Mouse (Mus musculus): ENCODE measurements at regions not wholly inside any gene's neighbourhood (a gene's known extent, or its start where the extent isn't known, plus 50 kb on each side); places are given as distances from the start of the nearest gene placed in this dataset.
A peak's percentile ranks its signal among the peaks of the same experiment; 100 is the strongest.
"Not testable (repeated sequence)": the region's sequence is repeated elsewhere in the genome, so short reads cannot be mapped to it uniquely, and the experiment has no call there.

DNA sequence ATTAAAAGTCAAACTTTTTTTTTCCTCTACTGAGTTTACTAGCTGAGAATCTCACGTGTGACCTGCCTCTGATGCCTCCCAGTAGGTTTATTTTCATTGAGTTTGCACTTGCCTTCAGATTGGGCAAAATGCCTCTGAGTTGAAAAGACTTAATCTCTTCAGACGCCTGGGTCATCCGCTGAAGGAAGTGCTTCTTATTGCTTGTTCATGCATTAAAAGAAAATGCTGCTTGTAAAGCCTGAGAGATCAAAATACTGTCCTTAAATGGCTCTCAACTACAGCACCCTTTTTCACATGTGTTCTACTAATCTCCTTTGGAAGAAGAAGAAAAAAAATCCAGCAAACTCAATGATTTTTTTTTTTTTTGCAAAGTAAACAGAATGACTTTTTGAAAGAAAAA, 351.5 kb downstream of the Kcnh5 start:
- WGBS = 3% methylated on average over 3 of the region's 3 CpGs
- Histone ChIP-seq H3K9ac (replicated peaks) (no peak overlapping the region), H3K27me3 (no peaks in the 10 kb centered on the region), H3K36me3 (no peaks in the 10 kb centered on the region), H3K27ac (replicated peaks) (no peak overlapping the region), H3K4me3 (no peak overlapping the region), H3K9me3 (no peaks in the 10 kb centered on the region), H3K4me1 (0 out of 2 replicates have a peak, but pooled peaks cover 6% of the 10 kb centered on the region), H3K4me2 (replicated peaks) (no peak overlapping the region)
- no peak for ATAC-seq (replicated peaks)

DNA sequence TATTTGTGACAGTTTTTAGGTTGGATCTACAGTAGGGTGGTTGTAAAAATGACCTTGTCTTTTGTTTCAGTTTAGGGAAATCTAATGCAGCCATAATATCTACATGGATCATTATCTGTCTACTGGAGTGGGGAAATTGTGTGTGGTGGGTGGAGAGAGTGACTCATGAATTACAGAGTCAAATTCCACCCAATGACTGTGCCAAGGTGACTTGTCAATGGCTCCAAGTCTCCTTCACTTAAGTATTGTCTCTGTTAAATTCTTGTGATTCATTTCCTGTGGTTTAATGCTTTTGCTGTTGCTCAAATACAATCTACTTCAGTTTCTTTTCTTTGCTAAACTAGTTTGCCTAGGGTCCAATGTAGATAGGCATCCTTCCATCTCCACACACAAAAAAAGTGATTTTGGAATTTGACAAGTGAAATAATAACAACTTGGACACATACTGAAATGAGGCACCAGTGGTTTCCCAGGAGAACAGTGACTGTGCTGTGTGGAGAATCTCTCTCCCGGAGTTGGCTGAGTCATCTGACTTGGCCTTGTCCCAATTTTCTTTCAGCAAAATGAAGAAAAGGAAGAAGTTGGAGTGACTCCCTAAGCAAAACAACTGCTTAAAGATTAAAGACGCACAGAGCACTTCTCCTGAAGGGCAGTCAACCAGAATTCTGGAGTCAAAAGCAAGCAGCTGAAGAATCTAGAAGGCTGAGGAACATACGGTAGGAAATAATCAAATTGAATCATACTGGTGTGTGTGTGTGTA, 352.2 kb downstream of the Kcnh5 start:
- Histone ChIP-seq H3K9me3 (no peaks in the 10 kb centered on the region), H3K9ac (replicated peaks) (no peak overlapping the region), H3K4me2 (replicated peaks) (no peak overlapping the region), H3K36me3 (no peaks in the 10 kb centered on the region), H3K4me1 (0 out of 2 replicates have a peak, but pooled peaks cover 6% of the 10 kb centered on the region), H3K27me3 (no peaks in the 10 kb centered on the region), H3K4me3 (no peak overlapping the region), H3K27ac (replicated peaks) (no peak overlapping the region)
- 13% methylated on average over 3 of the region's 3 CpGs for WGBS
- 0 out of 2 replicates have a peak, but pooled peaks have one; percentile 46 for ATAC-seq (replicated peaks)

DNA sequence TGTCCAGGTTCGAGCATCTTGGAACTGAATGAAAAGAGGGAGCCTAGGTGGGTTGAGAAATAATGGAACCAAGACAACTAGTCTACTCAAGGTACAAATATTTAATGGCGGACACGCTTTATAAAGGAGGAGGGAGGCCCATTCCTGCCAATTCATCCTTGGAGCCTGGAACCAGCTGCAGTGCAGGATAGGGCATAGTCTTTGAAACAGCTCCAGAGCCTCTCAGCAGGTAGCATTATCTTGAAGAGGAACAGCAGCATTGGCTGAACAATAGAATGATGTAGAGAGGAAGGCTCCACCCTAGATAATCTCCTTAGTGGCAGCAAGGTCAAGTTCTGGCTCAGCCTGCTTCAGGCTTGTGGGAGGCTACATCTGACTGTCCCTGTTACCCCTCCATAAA, 361.0 kb downstream of the Kcnh5 start:
- not testable (repeated sequence) for H3K4me3 ChIP-seq; ATAC-seq (replicated peaks); H3K27me3 ChIP-seq; H3K4me1 ChIP-seq; H3K9me3 ChIP-seq; H3K36me3 ChIP-seq; H3K4me2 ChIP-seq (replicated peaks); H3K27ac ChIP-seq (replicated peaks); H3K9ac ChIP-seq (replicated peaks)
- 88% methylated on average over 3 of the region's 3 CpGs for WGBS

DNA sequence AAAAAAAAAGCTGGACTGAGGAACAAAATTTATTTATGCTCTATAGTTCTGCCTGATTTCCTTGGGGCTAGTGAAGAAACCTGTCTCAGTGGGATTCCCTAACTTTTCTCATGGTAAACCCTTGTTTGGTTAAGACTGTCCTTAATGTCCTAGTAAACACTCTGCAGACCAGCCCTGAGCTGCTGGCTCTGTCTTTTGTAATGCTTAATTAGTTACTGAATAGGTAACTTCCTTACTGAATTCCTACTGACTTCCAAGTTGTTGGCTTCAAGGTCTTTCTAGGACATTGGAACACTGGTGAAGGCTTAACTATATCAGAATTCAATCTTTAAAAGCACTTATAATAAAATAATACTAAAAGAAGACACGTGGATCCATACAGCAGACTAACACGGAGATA, 368.6 kb downstream of the Kcnh5 start:
- ATAC-seq (replicated peaks); H3K9ac ChIP-seq (replicated peaks); H3K27me3 ChIP-seq; H3K36me3 ChIP-seq; H3K4me3 ChIP-seq; H3K27ac ChIP-seq (replicated peaks); H3K9me3 ChIP-seq; H3K4me1 ChIP-seq; H3K4me2 ChIP-seq (replicated peaks): not testable (repeated sequence)
- 86% methylated on average over 2 of the region's 2 CpGs for WGBS

DNA sequence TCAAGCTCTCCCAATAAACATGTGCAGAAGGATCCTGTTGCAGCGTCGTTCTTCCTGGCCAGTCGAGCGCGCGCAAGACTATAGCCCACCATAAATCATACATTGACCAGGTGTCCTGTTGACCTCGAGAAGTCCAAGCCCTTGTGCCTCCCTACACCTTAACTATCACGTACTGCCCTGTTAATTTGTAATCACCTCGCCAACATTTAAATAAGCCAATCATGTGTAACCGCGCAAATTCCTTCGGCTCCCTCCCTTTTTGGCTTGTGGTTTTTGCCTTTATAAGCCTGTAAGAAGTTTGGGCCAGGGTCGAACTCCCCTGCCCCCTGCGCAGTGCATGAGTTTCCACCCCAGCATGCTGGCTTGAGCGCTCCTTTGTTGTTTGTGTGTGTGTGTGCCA, 369.2 kb downstream of the Kcnh5 start:
- H3K4me2 ChIP-seq (replicated peaks); H3K36me3 ChIP-seq; H3K4me3 ChIP-seq; H3K9me3 ChIP-seq; H3K27ac ChIP-seq (replicated peaks); H3K27me3 ChIP-seq; H3K9ac ChIP-seq (replicated peaks); ATAC-seq (replicated peaks); H3K4me1 ChIP-seq: not testable (repeated sequence)
- 97% methylated on average over 15 of the region's 15 CpGs for WGBS

DNA sequence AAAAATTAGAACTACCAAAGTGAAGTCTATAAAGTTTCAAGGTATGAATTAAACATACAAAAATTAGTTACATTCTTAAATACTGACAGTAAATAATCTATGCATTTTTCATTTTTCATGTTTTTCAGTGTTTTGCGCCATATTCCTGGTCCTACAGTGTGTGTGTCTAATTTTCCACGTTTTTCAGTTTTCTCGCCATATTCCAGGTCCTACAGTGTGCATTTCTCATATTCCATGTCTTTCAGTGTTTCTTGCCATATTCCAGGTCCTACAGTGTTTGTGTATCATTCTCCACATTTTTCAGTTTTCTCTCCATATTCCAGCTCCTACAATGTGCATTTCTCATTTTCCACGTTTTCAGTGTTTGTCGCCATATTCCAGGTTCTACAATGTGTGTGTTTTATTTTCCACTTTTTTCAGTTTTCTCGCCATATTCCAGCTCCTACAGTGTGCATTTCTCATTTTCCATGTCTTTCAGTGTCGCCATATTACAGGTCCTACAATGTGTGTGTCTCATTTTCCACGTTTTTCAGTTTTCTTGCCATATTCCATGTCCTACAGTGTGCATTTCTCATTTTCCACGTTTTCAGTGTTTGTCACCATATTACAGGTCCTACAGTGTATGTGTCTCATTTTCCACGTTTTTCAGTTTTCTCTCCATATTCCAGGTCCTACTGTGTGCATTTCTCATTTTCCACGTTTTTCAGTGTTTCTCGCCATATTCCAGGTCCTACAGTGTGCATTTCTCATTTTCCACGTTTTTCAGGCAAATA, 373.2 kb downstream of the Kcnh5 start:
- Histone ChIP-seq H3K27me3 (no peaks in the 10 kb centered on the region), H3K4me3 (no peak overlapping the region), H3K9ac (replicated peaks) (no peak overlapping the region), H3K4me2 (replicated peaks) (no peak overlapping the region), H3K27ac (replicated peaks) (no peak overlapping the region), H3K4me1 (no peaks in the 10 kb centered on the region), H3K9me3 (peaks cover 6% of the 10 kb centered on the region), H3K36me3 (no peaks in the 10 kb centered on the region)
- peak; percentile 79 for ATAC-seq (replicated peaks)
- 58% methylated on average over 13 of the region's 13 CpGs for WGBS

DNA sequence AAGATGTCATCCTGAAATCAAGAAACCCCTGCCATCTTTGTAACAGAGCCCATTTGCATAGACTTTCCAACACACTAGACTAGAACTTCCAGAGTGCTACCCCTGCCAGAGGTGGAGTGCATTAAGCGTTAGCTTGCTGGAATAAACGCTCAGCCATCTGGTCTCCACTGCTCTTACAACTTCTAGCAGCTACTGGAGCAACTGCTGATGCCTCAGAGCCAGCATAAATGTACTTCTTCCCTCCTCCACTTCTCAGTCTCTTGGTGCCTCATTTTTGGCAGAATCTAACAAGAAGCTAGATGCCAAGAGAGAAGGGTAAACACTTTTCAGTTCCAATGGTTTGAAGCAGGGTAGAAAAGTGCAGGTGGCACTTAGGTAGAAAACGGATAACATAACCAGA, 385.1 kb downstream of the Kcnh5 start:
- Histone ChIP-seq H3K9ac (replicated peaks) (no peak overlapping the region), H3K4me2 (replicated peaks) (no peak overlapping the region), H3K27me3 (no peaks in the 10 kb centered on the region), H3K9me3 (no peaks in the 10 kb centered on the region), H3K27ac (replicated peaks) (no peak overlapping the region), H3K4me3 (no peak overlapping the region), H3K4me1 (no peaks in the 10 kb centered on the region), H3K36me3 (no peaks in the 10 kb centered on the region)
- WGBS = 81% methylated on average over 3 of the region's 3 CpGs
- ATAC-seq (replicated peaks) = no peak

DNA sequence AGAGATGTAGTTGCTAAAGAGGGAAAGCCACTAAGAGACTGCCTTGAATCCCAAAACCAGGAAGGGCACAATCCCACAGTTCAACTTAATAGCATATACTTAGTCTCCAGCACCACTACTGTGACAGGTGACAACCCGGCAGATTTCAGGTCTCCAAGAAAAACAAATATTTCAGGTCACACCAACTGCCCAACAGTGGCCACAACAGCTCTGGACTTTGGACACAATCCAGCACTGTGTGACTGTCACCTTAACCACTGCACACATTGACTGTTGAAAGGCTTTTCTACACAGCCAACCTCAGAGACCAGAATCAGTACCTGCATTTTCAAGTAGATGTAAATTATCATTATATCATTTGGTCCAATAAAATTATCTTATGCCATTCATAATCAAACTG, 414.8 kb downstream of the Kcnh5 start:
- 94% methylated on average over 1 of the region's 1 CpGs for WGBS
- Histone ChIP-seq H3K27me3 (no peaks in the 10 kb centered on the region), H3K9ac (replicated peaks) (no peak overlapping the region), H3K36me3 (no peaks in the 10 kb centered on the region), H3K4me1 (no peaks in the 10 kb centered on the region), H3K27ac (replicated peaks) (no peak overlapping the region), H3K9me3 (no peaks in the 10 kb centered on the region), H3K4me2 (replicated peaks) (no peak overlapping the region), H3K4me3 (no peak overlapping the region)
- ATAC-seq (replicated peaks) = no peak

DNA sequence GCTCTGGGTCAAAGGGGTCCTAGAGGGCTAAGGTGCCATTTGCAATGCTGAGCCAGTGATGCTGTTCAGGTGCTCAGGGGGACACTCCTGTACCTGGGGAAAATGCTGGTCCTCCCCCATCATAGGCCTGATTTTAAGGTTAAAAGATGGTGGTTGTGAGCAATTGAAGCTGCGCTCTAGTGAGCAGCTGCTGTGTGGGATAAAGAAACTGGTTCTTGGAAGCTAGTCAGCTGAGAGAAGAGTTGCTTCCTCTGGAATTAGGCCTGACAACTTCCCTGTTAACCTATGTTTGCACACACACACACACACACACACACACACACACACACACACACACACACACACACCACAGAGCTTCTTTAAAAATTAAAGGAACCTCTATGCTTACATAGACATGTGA, 428.9 kb upstream of the Gm11042 start:
- no peak for ATAC-seq (replicated peaks)
- H3K27me3 ChIP-seq = no peaks in the 10 kb centered on the region
- H3K4me2 ChIP-seq (replicated peaks) = no peak overlapping the region
- WGBS = 62% methylated on average over 1 of the region's 1 CpGs
- no peaks in the 10 kb centered on the region for H3K9me3 ChIP-seq
- H3K27ac ChIP-seq (replicated peaks) = no peak overlapping the region
- no peaks in the 10 kb centered on the region for H3K4me1 ChIP-seq
- no peaks in the 10 kb centered on the region for H3K36me3 ChIP-seq
- H3K9ac ChIP-seq (replicated peaks) = no peak overlapping the region
- no peak overlapping the region for H3K4me3 ChIP-seq

DNA sequence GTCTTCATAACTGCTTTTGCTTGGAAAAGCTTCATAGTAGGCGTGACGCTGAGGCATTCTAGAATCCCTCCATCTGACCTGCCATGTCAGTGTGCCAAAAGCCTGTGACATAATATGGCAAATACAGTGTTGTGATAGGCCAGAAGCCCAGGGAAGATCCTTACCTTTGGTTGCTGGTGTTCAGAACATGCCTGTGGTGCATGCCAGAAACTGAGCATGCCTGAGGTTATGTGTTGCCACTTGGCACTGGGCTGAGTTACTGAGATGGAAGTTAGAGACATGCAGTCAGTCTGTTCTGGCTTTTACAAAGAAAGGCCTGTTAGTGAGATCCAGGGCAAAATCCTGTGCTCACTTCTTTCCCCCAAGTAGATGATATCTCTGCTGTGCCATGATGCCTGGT, 412.7 kb upstream of the Gm11042 start:
- WGBS = 91% methylated on average over 2 of the region's 2 CpGs
- H3K4me3 ChIP-seq = no peak overlapping the region
- H3K9me3 ChIP-seq = no peaks in the 10 kb centered on the region
- H3K27ac ChIP-seq (replicated peaks) = no peak overlapping the region
- no peak overlapping the region for H3K4me2 ChIP-seq (replicated peaks)
- H3K36me3 ChIP-seq = no peaks in the 10 kb centered on the region
- no peaks in the 10 kb centered on the region for H3K27me3 ChIP-seq
- no peak overlapping the region for H3K9ac ChIP-seq (replicated peaks)
- ATAC-seq (replicated peaks) = no peak
- no peaks in the 10 kb centered on the region for H3K4me1 ChIP-seq

DNA sequence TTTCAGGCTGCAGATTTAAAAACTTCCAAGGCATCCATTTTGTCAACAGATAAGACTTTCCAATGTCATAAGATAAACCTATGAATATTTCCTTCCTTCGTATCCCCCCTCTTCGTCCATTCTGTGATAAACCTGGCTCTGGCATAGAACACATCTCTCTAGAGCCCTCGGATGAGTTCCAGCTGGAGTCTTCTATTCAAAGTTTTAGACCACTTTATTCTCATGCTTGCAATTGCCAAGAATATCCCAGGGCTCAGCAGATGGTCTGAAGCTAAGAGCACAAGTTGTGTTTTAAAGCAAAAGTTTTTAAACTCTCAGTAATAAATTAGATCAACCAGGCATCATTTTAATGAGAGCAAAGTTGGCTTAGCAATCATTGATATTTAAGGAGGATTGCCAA, 363.0 kb upstream of the Gm11042 start:
- Histone ChIP-seq H3K4me3 (no peak overlapping the region), H3K9me3 (no peaks in the 10 kb centered on the region), H3K4me1 (no peaks in the 10 kb centered on the region), H3K36me3 (no peaks in the 10 kb centered on the region), H3K9ac (replicated peaks) (no peak overlapping the region), H3K4me2 (replicated peaks) (no peak overlapping the region), H3K27me3 (no peaks in the 10 kb centered on the region), H3K27ac (replicated peaks) (no peak overlapping the region)
- no peak for ATAC-seq (replicated peaks)
- WGBS = 87% methylated on average over 3 of the region's 3 CpGs

DNA sequence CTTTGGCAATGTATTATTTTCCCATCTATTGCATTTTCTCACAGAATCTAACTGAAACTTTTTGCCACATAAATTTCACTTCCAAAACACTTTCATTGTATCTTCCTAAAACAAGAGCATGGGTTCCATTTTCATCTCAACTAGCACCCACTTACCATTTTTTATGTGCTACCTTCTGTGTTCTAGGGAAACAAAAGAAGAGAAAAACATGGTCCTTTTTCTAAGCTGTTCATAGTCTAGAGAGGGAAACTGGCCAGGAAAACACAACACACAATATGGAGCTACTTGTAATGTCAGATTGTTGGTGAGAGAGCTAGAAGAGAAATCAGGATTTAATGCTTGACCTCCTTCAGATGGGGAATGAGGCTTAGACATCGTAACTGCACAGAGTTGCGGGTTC, 361.6 kb upstream of the Gm11042 start:
- WGBS = 81% methylated on average over 2 of the region's 2 CpGs
- H3K4me2 ChIP-seq (replicated peaks) = no peak overlapping the region
- H3K4me1 ChIP-seq = no peaks in the 10 kb centered on the region
- no peak overlapping the region for H3K9ac ChIP-seq (replicated peaks)
- H3K4me3 ChIP-seq = no peak overlapping the region
- no peaks in the 10 kb centered on the region for H3K27me3 ChIP-seq
- H3K36me3 ChIP-seq = no peaks in the 10 kb centered on the region
- no peaks in the 10 kb centered on the region for H3K9me3 ChIP-seq
- H3K27ac ChIP-seq (replicated peaks) = no peak overlapping the region
- ATAC-seq (replicated peaks) = no peak

DNA sequence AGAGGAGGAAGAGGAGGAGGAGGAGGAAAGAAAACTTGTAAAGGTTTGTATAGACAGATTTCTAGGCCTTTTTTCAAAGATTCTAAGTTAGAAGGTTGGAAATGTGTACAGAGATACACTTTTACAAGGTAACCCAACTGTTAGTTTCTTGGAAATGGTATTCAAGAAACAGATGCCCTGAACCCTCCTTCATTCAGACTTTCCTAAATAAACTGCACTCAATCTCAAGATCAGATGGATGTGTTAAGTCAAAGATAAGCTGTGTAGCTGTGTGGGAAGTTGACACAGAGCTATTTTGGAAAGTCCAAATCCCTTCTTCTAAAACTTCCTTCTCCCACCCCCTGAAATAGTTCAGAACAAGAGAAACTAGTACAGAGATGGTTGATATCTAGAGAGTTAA, 342.2 kb upstream of the Gm11042 start:
- H3K9ac ChIP-seq (replicated peaks) = no peak overlapping the region
- no peak overlapping the region for H3K4me2 ChIP-seq (replicated peaks)
- H3K27ac ChIP-seq (replicated peaks) = no peak overlapping the region
- no peaks in the 10 kb centered on the region for H3K27me3 ChIP-seq
- H3K36me3 ChIP-seq = no peaks in the 10 kb centered on the region
- no peaks in the 10 kb centered on the region for H3K4me1 ChIP-seq
- H3K9me3 ChIP-seq = no peaks in the 10 kb centered on the region
- H3K4me3 ChIP-seq = no peak overlapping the region
- no peak for ATAC-seq (replicated peaks)

Measured in forebrain, embryonic 15.5 days (tissue).